Mouse (Mus musculus) NIH3T3 (cell line): ENCODE measurements at regions not wholly inside any gene's neighbourhood (a gene's known extent, or its start where the extent isn't known, plus 50 kb on each side); places are given as distances from the start of the nearest gene placed in this dataset.

Experiments used
- DNase-seq: peaks from one replicate; pipeline ENCODE4 v3.0.0-alpha.2; 2012; ENCODE audit warnings: low read depth

DNA sequence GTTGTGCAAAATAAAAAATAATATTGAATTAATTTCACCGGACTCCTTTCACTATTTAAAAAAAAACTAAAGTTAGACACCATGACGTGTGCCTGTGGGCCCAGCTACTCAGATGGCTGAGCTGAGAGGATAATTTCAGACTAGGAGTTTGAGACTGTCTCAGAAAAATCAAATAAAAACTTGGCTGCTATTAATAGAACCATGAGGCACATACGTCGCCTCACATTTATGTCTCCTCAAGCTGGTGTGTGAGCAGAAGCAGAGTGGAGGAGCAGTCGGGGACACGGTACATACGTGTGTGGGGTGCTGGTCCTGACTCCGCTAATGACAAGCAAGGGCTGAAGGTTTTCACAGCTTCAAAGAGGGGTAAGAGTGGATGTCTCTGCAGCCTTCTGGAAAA lies 52.8 kb upstream of the Dmrtb1 start:
- DNase-seq, result no peak

DNA sequence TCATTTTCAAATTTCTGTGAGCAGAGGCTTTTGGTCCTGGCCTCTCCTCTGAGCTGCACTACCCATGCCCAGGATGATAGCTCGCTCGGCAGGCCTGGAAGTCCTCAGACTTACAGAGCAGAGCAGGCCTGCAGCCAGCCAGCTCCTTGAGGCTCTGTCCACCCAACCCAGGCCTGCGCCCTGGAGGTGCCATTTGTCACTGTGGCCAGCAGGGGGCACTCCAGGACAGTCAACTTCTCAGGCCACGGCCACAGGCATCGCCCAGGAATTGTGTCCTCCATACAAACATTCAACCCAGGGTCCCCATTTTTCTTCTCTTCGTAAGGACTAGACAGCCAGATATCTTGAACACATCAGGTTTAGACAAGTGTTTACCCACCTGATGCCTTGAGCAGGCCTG lies 53.9 kb upstream of the Dmrtb1 start:
- peak; percentile 97 for DNase-seq

DNA sequence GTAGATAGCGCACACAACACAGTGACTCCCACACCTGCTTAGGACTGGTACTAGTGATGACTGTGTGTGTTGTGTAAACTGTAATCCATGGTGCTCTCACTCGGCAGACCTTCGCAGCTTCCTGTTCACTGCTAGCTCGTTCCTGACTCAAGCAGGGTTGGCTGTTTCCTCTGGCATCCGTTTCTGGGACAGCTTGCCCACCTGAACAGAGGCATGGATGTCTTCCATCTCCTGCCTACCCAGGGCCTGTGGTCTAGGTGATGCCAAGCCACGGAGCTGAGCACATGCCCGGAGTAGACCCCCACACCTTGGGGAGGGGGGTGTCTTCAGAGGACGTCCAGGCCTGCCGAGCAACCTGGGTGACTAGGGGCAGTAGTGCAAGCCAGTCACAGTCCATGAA lies 54.7 kb upstream of the Dmrtb1 start:
- no peak for DNase-seq

DNA sequence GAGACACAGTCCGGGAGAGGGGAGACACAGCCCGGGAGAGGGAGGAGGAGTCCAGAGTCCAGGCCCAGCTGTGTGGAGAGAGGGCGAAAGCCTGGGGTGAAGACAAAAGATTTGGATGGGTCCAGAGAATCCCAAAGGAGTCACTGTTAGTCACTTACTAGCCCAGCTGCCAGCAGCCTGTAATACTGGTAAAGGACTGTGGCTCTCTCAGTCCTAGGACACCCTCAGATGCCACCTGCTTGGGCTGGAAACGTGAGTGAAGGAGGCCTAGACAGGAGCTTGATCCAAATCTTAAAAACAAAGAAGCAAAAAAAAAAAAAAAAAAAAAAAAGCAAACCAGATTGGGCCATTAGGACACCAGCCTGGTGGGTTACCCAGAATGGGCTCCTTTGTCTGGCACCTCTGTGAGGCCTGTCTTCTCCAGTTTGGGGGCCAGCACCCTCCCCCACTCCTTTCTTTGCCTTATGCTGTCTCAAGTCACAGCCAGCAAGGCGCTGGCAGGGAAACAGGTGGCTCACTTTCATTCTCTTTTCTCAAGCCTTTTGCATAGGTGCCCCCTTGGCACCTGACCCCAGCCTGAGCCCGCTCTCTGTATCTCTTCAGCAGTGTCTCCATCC lies 55.9 kb upstream of the Dmrtb1 start:
- DNase-seq, result no peak

DNA sequence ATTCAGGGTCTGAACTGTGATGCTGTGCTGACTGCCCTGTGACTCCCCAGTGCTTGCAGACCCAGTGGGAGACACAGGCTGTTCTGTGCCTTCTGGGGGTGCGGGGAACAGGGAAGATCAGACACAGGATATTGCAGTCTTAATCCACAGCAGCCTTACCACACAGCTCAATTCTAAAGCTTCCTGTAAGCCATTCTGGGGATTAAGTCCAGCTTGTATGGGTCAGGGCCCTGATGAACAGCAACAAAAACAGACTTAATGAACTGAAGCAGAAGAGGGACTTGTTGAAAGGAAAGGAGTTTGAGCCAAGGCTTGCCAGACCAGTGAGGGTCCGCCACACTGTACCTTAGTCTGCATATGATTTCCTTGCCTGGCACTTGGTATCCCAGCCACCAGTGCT lies 58.4 kb upstream of the Lrp8 start:
- DNase-seq, result no peak

DNA sequence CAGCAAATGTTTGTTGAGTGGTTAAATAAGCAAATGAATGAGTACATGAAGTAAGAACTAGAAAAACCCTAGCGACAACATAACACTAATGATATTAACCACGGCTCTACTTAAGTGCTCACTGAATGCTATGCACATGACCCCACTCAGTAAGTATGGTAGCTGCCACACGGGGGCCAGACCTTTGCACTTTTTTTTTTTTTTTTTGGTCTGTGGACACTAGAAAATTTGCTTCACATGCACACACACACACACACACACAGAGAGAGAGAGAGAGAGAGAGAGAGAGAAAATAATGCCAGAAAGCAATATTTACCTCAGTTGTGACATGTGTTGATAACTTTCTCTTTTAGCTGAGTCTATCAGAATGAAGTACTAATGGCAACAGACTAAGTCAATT lies 55.7 kb upstream of the Lrp8 start:
- no peak for DNase-seq

DNA sequence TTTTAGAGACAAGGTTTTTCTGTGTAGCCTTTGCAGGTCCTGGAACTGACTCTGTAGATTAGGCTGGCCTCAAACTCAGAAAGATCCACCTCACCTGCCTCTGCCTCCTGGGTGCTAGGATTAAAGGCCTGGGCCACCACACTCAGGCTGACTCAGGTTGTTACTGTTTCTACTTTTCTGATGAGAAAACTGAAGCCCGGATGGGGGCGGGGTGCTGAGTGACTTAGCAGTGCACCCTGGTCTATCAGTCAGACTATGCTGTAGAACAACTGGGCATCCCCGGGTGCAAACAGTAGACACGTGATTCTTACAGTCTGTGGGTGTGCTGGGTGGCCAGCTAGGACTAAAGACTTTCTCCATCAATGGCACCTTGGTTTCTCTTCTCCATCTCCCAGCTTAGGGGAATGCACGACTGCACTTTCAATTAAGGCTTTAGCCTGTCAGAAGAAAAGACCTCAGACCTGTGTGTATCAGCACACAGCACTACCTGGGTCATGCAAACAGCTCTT lies 55.1 kb upstream of the Lrp8 start:
- DNase-seq, result no peak

DNA sequence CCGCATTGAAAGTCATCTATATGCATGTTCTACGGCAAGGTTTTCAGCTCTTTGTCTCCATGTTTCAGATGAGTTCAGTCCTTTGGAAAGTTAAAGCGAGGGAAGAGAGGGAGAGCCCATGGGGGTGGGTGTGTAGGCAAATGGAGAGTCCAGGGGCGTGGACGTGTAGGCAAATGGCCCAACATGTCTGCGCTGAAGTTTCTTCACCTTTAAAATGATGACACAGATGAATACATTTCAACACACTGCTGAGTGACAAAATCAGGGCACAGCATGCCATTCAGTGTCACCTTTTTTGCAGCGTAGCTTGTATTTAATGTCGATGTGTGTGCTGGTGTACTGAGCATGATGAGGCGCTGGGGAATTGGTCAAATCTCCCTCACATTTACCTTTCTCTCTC lies 54.6 kb upstream of the Lrp8 start:
- DNase-seq, result no peak

DNA sequence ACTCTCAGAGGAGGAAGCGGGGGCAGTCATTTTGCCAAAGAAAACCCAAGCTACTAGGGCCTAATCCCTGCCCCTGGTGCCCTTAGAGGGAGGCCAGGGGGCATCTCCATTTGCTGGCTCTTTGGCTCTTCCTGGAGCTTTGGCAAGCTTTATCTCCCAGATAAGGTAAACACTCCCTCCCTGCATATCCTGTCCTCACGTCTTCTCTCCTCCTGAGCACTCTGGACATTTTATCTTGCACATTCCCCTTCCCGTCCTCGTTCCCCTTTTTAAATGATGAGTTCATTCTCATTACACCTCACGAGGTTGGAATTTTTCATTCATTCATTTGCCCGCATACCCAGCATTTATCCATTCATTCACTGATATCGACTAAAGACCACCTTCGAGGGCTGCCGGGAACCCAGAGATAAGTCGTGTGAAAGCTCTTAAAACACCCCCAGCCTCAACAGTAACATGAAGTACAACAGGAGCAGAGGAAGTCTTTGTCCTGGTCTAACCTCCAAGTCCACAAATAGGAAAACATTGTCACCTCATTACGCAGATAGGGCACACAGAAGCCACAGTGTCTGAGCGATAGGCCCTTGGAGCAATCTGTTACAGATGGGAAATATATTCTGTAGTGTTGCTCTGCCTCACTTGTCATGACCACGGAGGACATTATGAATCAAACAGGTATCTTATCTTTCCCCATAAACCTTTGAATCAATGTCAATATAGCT lies 54.0 kb upstream of the Lrp8 start:
- DNase-seq, result no peak

DNA sequence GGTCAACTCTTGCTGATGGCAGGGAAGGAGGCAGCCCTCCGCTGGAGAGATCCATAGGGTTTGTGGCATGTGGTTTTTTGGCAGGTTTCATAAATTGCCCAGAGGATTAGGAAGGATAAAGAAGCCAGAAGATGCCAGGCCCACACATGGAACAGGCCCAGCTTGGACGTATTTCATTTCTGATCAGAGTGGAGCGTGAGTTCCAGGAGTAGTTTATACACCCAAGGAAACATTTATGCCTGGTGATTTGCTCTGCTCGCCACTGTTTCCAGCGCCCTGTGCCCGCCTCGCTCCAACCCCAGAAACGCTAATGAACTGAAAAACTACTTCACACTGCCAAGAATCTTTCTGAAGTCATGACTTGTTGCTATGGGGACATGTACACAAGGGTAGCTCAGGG lies 53.0 kb upstream of the Lrp8 start:
- no peak for DNase-seq

DNA sequence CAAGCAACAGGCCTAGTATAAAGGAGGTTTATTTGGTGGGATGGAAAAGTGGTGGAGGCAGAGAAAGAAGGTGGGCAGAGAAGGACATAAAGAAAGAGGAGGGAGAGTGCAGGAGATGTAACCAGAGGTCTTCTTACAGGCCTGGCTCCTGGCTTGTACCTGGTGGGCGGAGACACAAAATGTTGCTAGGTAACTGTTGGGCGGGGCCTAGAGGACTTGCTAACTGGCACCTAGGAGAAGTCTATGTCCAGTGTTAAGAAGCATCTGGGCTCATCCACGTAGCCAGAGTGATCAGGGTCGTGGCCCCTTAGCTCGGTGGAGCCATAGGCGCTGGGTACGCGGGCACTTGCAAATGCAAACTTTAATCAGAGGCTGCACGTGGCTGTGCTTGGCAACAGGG lies 52.0 kb upstream of the Lrp8 start:
- DNase-seq, result no peak
